Mouse (Mus musculus): ENCODE data around the gene Nfia.

DNA sequence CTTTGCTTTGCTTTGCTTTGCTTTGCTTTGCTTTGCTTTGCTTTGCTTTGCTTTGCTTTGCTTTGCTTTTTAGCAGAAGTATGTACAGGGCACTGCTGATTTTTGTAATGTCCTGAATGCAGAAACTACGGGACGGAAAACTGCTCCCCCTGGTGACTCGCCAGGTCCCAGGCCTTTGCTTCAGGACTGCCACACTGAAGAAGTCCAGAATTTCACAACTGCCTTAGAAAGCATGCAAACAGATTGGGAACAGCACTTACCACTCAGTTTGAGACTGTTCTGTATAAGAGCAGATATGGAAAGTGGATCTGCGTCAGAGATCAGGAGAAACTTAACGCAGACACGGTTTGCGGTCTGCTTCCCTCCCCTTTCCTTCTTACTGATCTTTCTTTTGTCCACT lies 336.5 kb downstream of the Nfia start:
- TF ChIP-seq CTCF (IDR thresholded peaks at IDR 0.05; ENCODE audit: low read depth, low read length): peak; percentile 49
- no peak for TF ChIP-seq POLR2A (IDR thresholded peaks at IDR 0.05; ENCODE audit: borderline replicate concordance, low read depth, low read length)

Measured in bone marrow macrophage, adult 2 months (primary cell).